Mouse (Mus musculus) hindbrain, embryonic 16.5 days (tissue): ENCODE measurements at regions not wholly inside any gene's neighbourhood (a gene's known extent, or its start where the extent isn't known, plus 50 kb on each side); places are given as distances from the start of the nearest gene placed in this dataset.

ENCODE experiments used
- ATAC-seq: fragments of 200-750 bp; cut with Nextera tagmentation; 2 replicates; pipeline ENCODE4 v1.8.0; 2017; ENCODE audit warnings: moderate TSS enrichment, moderate library complexity
- H3K27ac ChIP-seq: fragments of 300-500 bp; sonication (generic); 2 replicates; pipeline ENCODE4 v1.5.1; 2014; ENCODE audit warnings: low read depth, mild to moderate bottlenecking, control low read depth, low read length, moderate library complexity
- H3K27me3 ChIP-seq: fragments of 300-500 bp; sonication (generic); replicated peaks from 2 replicates; pipeline ENCODE4 v1.6.1; 2014; ENCODE audit warnings: low read length; ENCODE audit not compliant: control insufficient read depth, insufficient read depth
- H3K36me3 ChIP-seq: fragments of 300-500 bp; sonication (generic); 2 replicates; pipeline ENCODE4 v1.6.1; 2014; ENCODE audit warnings: mild to moderate bottlenecking, low read length, moderate library complexity, mixed read lengths; ENCODE audit not compliant: control insufficient read depth, insufficient read depth
- H3K4me1 ChIP-seq: fragments of 300-500 bp; sonication (generic); 2 replicates; pipeline ENCODE4 v1.6.1; 2014; ENCODE audit warnings: low read depth, low read length; ENCODE audit not compliant: control insufficient read depth, insufficient read depth
- H3K4me2 ChIP-seq: fragments of 300-500 bp; sonication (generic); 2 replicates; pipeline ENCODE4 v1.6.1; 2014; ENCODE audit warnings: mild to moderate bottlenecking, low read length, control low read depth, moderate library complexity
- H3K4me3 ChIP-seq: fragments of 300-500 bp; sonication (generic); 2 replicates; pipeline ENCODE4 v1.5.1; 2014; ENCODE audit warnings: mild to moderate bottlenecking, low read length, control low read depth, moderate library complexity
- H3K9ac ChIP-seq: fragments of 300-500 bp; sonication (generic); 2 replicates; pipeline ENCODE4 v1.6.1; 2014; ENCODE audit warnings: low read depth, mild to moderate bottlenecking, control low read depth, low read length, moderate library complexity
- H3K9me3 ChIP-seq: fragments of 300-500 bp; sonication (generic); 2 replicates; pipeline ENCODE4 v1.6.1; 2014; ENCODE audit warnings: mild to moderate bottlenecking, low read length, moderate library complexity; ENCODE audit not compliant: control insufficient read depth
- WGBS: fragments of 180-500 bp; shearing (Covaris S2); extraction: QIAGEN DNeasy Blood & Tissue Kit; methylation state at CpG from one replicate; pipeline ENCODE4 v1.1.7; 2014; 5-methylcytosine and 5-hydroxymethylcytosine counted together

DNA sequence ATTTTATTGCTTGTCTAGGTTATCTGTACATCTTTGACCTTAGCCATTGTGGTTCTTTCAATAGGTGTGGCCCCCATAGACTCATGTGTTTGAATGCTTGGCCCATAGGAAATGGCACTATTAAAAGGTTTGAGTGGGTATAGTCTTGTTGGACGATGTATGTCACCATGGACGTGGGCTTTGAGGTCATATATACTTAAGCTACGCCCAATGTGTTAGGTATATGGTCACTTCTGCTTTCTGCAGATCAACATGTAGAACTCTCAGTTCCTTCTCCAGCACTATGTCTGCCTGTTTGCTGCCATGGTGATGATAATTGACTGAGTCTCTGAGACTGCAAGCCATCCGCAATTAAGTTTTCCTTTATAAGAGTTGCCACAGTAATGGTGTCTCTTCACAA, 366.8 kb downstream of the Epha4 start:
- Histone ChIP-seq H3K4me2 (no peak overlapping the region), H3K9me3 (no peaks in the 10 kb centered on the region), H3K4me1 (no peaks in the 10 kb centered on the region), H3K27me3 (no peaks in the 10 kb centered on the region), H3K9ac (no peak overlapping the region), H3K4me3 (no peak overlapping the region), H3K27ac (no peak overlapping the region), H3K36me3 (no peaks in the 10 kb centered on the region)
- ATAC-seq, result no peak
- 99% methylated on average over 4 of the region's 4 CpGs for WGBS

- Histone ChIP-seq H3K4me2 (no peak overlapping the region), H3K9me3 (no peaks in the 10 kb centered on the region), H3K9ac (no peak overlapping the region), H3K36me3 (no peaks in the 10 kb centered on the region), H3K4me3 (no peak overlapping the region), H3K27me3 (no peaks in the 10 kb centered on the region), H3K4me1 (no peaks in the 10 kb centered on the region), H3K27ac (no peak overlapping the region)
- 67% methylated on average over 4 of the region's 4 CpGs for WGBS
- no peak for ATAC-seq
These were observed 346.6 kb downstream of the Epha4 start for GRCm38 (mm10) chr1:77168316-77168715.

GRCm38 (mm10) chr1:77172463-77172862, 342.4 kb downstream of the Epha4 start:
- ATAC-seq, result no peak
- no peak overlapping the region for H3K9ac ChIP-seq
- no peaks in the 10 kb centered on the region for H3K27me3 ChIP-seq
- no peaks in the 10 kb centered on the region for H3K4me1 ChIP-seq
- no peak overlapping the region for H3K4me2 ChIP-seq
- no peaks in the 10 kb centered on the region for H3K36me3 ChIP-seq
- H3K27ac ChIP-seq, result no peak overlapping the region
- H3K9me3 ChIP-seq, result no peaks in the 10 kb centered on the region
- H3K4me3 ChIP-seq, result no peak overlapping the region
- WGBS, result 79% methylated on average over 1 of the region's 1 CpGs

GRCm38 (mm10) chr1:77174801-77175200, 340.1 kb downstream of the Epha4 start:
- H3K27ac ChIP-seq, result no peak overlapping the region
- no peaks in the 10 kb centered on the region for H3K4me1 ChIP-seq
- no peaks in the 10 kb centered on the region for H3K27me3 ChIP-seq
- H3K4me3 ChIP-seq, result no peak overlapping the region
- ATAC-seq, result no peak
- no peak overlapping the region for H3K9ac ChIP-seq
- 82% methylated on average over 4 of the region's 4 CpGs for WGBS
- no peaks in the 10 kb centered on the region for H3K36me3 ChIP-seq
- H3K4me2 ChIP-seq, result no peak overlapping the region
- no peaks in the 10 kb centered on the region for H3K9me3 ChIP-seq

GRCm38 (mm10) chr1:77175214-77175613, 339.7 kb downstream of the Epha4 start:
- no peaks in the 10 kb centered on the region for H3K27me3 ChIP-seq
- H3K36me3 ChIP-seq, result no peaks in the 10 kb centered on the region
- no peaks in the 10 kb centered on the region for H3K9me3 ChIP-seq
- no peak overlapping the region for H3K4me3 ChIP-seq
- no peak for ATAC-seq
- no peaks in the 10 kb centered on the region for H3K4me1 ChIP-seq
- no peak overlapping the region for H3K27ac ChIP-seq
- H3K4me2 ChIP-seq, result no peak overlapping the region
- no peak overlapping the region for H3K9ac ChIP-seq
- WGBS, result 70% methylated on average over 3 of the region's 3 CpGs

DNA sequence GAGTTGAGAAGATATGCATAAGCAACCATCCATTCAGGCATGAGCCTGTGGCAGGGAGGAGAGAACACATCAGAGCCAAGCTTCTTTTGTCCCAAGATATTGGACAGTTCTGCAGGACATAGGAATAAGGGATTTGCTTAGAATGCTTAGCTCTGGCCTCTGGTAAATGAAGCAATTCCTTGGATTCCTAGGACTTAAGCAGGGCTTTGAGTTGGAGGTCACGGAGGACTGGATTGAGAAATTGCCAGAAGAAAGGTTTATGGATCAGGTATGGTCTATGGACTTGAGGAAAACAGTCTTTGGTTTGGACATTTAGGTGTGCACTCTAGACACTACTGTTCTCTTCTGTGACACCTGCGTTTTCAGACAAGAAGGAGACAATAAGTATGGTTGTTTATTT, 338.4 kb downstream of the Epha4 start:
- ATAC-seq, result no peak
- no peaks in the 10 kb centered on the region for H3K4me1 ChIP-seq
- 93% methylated on average over 2 of the region's 2 CpGs for WGBS

DNA sequence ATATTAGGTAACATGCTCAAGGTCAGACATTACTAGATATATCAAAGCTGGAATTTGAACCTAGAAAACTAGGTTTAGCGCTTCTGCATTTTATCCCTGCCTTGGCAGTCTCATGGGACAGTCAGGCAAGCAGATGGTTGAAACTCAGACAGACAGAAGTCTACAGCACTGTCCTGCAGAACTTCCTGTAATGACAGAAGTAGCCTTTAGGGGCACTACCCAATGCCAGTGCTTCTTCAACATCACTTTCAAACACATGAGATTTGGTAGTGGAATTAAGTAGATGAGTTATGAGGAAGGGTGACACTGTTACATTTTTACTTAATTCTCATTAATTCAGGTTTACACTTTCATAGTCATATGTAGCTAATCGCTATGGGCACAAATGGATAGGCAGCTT, 330.9 kb downstream of the Epha4 start:
- no peak overlapping the region for H3K27ac ChIP-seq
- no peak for ATAC-seq
- H3K4me2 ChIP-seq, result no peak overlapping the region
- no peaks in the 10 kb centered on the region for H3K36me3 ChIP-seq
- H3K4me1 ChIP-seq, result no peaks in the 10 kb centered on the region
- no peaks in the 10 kb centered on the region for H3K9me3 ChIP-seq
- no peak overlapping the region for H3K4me3 ChIP-seq
- WGBS, result 87% methylated on average over 2 of the region's 2 CpGs
- no peak overlapping the region for H3K9ac ChIP-seq
- no peaks in the 10 kb centered on the region for H3K27me3 ChIP-seq

More for the DNA sequence above, 338.4 kb downstream of the Epha4 start:
- H3K9me3 ChIP-seq, result no peaks in the 10 kb centered on the region
- no peak overlapping the region for H3K9ac ChIP-seq
- H3K4me3 ChIP-seq, result no peak overlapping the region
- no peak overlapping the region for H3K27ac ChIP-seq
- H3K27me3 ChIP-seq, result no peaks in the 10 kb centered on the region
- H3K36me3 ChIP-seq, result no peaks in the 10 kb centered on the region
- H3K4me2 ChIP-seq, result no peak overlapping the region

GRCm38 (mm10) chr1:77190141-77190540, 324.7 kb downstream of the Epha4 start:
- H3K4me1 ChIP-seq, result no peaks in the 10 kb centered on the region
- H3K27ac ChIP-seq, result no peak overlapping the region
- H3K36me3 ChIP-seq, result no peaks in the 10 kb centered on the region
- WGBS, result 76% methylated on average over 3 of the region's 3 CpGs
- no peaks in the 10 kb centered on the region for H3K27me3 ChIP-seq
- no peak overlapping the region for H3K9ac ChIP-seq
- H3K9me3 ChIP-seq, result no peaks in the 10 kb centered on the region
- H3K4me2 ChIP-seq, result no peak overlapping the region
- no peak overlapping the region for H3K4me3 ChIP-seq
- ATAC-seq, result no peak

DNA sequence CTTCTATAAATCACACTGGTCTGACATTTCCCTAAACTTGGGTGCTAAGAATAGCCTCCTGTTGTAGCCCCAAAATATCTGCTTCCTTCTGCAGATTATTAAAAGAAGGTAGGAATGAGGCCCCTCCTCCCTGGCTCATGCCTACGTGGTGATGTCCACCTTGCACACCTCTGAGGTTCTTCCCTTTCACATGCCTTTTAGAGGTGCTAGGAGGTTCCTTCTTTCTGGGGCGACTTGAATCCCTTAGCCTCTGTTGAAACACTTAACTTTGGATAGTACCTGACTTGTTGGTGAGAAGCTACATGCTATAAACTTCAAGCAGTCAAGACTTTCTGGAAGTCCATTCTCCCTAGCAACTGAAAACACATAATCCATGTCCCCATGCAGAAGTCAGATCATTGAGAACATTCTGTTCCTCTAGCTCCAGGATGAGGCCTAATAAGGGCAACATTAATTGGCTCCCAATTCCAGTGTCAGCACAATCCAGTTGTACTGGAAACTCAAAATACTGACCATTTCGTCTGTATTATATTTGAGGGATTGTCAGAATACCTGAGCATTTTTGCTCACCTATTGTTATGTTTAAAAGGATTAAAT, 313.5 kb downstream of the Epha4 start:
- Histone ChIP-seq H3K9ac (no peak overlapping the region), H3K4me3 (no peak overlapping the region), H3K36me3 (no peaks in the 10 kb centered on the region), H3K4me2 (no peak overlapping the region), H3K4me1 (no peaks in the 10 kb centered on the region), H3K27ac (no peak overlapping the region), H3K27me3 (no peaks in the 10 kb centered on the region), H3K9me3 (peaks cover 3% of the 10 kb centered on the region)
- ATAC-seq, result no peak
- WGBS, result 89% methylated on average over 3 of the region's 3 CpGs

DNA sequence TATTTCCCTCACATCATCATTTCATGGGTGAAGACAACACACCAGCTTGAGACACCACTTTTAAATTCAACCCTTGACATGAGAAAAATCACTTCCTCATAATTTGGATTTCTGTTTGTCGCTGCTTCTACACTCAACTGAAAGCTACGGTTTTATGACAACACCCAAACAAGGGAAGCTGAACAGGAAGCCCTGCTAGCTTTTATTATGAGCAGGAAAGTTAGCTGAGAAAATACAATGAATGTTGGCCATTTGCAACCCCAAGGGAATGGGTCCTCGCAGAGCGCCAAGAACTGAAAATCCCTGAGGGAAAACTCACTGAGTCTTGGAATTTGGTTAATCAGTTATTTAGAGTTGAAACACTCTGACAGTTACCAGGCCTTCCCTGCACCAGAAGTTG, 311.9 kb downstream of the Epha4 start:
- Histone ChIP-seq H3K27ac (no peak overlapping the region), H3K4me2 (no peak overlapping the region), H3K27me3 (no peaks in the 10 kb centered on the region), H3K4me3 (no peak overlapping the region), H3K4me1 (no peaks in the 10 kb centered on the region), H3K9me3 (peaks cover 3% of the 10 kb centered on the region), H3K9ac (no peak overlapping the region), H3K36me3 (no peaks in the 10 kb centered on the region)
- WGBS, result 82% methylated on average over 4 of the region's 4 CpGs
- ATAC-seq, result no peak
